Mouse (Mus musculus) gastrocnemius, postnatal 14 days (tissue): ENCODE measurements around the gene Hps4. TPM values are rescaled to one million over a fixed set of nuclear protein-coding genes. Genes with fewer than 3 reads are reported as not detected.

Source experiments
- total RNA-seq, 2 experiments: library from RNA; stranded (reverse); gene quantifications; 2 replicates each; pipeline ENCODE4 v1.2.3; 2021

The Hps4 gene
- total RNA-seq, 2 experiments from 2014 or later, result 4.8 to 6.9 TPM

Other genes with a start within 250 kb of the Hps4 start
- under 1 TPM; 0.42 to 0.68 TPM for gene Cryba4, start 90.6 kb upstream of the Hps4 start, total RNA-seq
- gene Crybb1, start 87.3 kb upstream of the Hps4 start, total RNA-seq, result 1 to 10 TPM; 1.9 to 2.0 TPM
- gene Tpst2, start 66.4 kb upstream of the Hps4 start, total RNA-seq, result 10 to 100 TPM; 17.4 to 23.4 TPM
- gene Tfip11, start 16.7 kb upstream of the Hps4 start, total RNA-seq, result 10 to 100 TPM; 12.0 to 13.2 TPM
- gene Srrd, start within 50 bp of the Hps4 start, total RNA-seq, result 1 to 10 TPM; 3.2 to 3.3 TPM
- not detected for gene Gm6583, start 12.9 kb downstream of the Hps4 start, total RNA-seq
- 1 to 10 TPM in 1 of 2 experiments, under 1 TPM in 1; 0.33 to 1.0 TPM for gene Asphd2, start 51.8 kb downstream of the Hps4 start, total RNA-seq
- not detected for gene Gm6588, start 106.3 kb downstream of the Hps4 start, total RNA-seq
- gene Sez6l, start 234.1 kb downstream of the Hps4 start, total RNA-seq, result under 1 TPM; 0.16 to 0.24 TPM